Mouse (Mus musculus): ENCODE measurements around the gene Gm4756. TPM values are rescaled to one million over a fixed set of nuclear protein-coding genes. Genes with fewer than 3 reads are reported as not detected.

Gene Gm4756
- polyA plus RNA-seq, 1 experiment from 2014 or later = not detected

DNA sequence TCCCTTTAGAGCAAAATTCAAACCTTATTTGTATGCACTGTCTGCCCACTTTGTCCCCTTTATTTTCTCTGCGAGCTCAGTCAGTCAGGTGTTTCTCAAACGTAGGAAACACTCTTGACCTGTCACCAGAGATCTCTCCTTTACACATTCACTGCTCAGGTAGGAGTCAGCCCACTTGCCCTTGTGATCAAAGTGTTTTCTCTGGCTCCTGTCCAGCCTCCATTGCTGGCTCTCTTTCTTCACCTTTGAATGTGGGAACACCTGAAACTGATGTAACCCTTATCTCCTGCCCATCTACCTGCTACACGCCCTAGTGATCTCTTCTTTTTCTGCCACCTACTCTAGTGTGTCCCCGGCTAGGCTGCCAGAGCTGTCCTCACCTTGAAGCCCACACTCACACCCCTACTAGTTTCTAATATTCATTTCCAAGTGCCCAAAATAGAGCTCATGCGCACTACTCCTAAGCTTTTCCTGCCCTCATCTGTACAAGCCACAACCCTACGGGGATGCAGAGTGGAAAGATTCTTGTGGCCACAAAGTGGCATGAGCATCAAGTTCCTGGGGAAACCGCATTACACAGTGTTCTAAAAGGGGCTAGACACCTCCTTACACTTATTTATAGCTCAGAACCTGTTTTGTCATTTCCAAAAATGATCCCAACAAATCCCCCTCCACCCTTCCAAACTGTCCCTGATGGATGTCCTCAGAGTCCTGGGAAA, 24.8 kb upstream of the Gm4756 start:
- 80% methylated on average over 7 of the region's 7 CpGs for WGBS

DNA sequence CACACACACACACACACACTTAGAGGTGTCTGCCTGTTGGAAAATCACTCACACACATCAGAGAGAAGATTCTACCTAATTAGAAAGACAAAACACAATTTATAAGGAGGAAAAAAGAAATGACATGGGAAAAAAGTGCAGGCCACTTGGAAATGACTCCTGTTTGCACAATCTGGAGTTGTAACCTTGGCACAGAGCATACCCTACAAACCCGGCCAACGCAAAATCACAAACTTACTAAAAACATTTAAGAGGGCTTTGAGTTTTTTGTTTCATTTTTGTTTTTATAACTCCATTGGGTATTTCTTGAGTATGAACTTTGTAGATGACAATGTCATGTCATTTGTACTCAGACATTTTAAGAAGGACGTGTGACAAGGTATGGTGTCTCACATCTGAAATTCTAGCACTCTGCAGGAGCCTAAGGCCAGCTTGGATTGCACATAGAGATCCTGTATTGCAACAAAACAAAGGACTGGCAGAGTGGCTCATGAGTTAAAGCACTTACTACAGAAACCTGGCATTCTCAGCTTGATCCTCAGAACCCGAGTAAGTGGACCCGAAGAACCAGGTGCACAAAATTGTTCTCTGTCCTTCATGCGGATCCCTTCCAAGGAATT, 22.2 kb upstream of the Gm4756 start:
- H3K4me1 ChIP-seq = no peaks in the 10 kb centered on the region
- no peaks in the 10 kb centered on the region for H3K36me3 ChIP-seq
- ATAC-seq (ENCODE audit: insufficient number of reproducible peaks, insufficient read depth, low FRiP score, low TSS enrichment) = no peak
- WGBS = 90% methylated on average over 6 of the region's 6 CpGs
- H3K4me2 ChIP-seq (replicated peaks) = no peak overlapping the region
- H3K9ac ChIP-seq = no peak overlapping the region
- no peak overlapping the region for H3K4me3 ChIP-seq
- no peaks in the 10 kb centered on the region for H3K27me3 ChIP-seq
- no peak overlapping the region for H3K27ac ChIP-seq
- no peaks in the 10 kb centered on the region for H3K9me3 ChIP-seq

More for the DNA sequence above, 24.8 kb upstream of the Gm4756 start:
- H3K4me2 ChIP-seq (replicated peaks) = no peak overlapping the region
- no peaks in the 10 kb centered on the region for H3K4me1 ChIP-seq
- no peaks in the 10 kb centered on the region for H3K9me3 ChIP-seq
- H3K9ac ChIP-seq = no peak overlapping the region
- H3K27me3 ChIP-seq = no peaks in the 10 kb centered on the region
- H3K4me3 ChIP-seq = no peak overlapping the region
- no peak overlapping the region for H3K27ac ChIP-seq
- no peak for ATAC-seq (ENCODE audit: insufficient number of reproducible peaks, insufficient read depth, low FRiP score, low TSS enrichment)
- H3K36me3 ChIP-seq = no peaks in the 10 kb centered on the region

DNA sequence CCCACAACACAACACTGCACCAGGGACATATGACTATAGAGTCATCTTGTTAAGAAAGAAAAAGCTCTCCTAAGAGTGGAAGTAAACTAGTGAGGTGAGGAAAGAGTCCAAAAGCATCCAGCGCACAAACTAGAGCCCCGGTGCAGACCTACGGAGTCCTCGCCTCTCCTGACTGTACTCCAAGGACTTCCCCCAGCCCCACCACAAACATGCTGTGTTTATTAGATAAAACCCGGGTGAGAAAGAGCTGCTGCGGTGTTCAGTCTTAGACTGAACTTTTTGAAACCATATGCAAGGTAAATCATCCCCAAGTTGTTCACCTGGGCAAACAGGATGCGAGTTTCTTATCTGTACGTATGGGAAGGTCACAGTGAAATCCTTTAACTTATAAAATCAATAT, 21.5 kb upstream of the Gm4756 start:
- H3K4me3 ChIP-seq = no peak overlapping the region
- H3K36me3 ChIP-seq = no peaks in the 10 kb centered on the region
- H3K27ac ChIP-seq = no peak overlapping the region
- H3K4me2 ChIP-seq (replicated peaks) = no peak overlapping the region
- H3K27me3 ChIP-seq = no peaks in the 10 kb centered on the region
- H3K9me3 ChIP-seq = no peaks in the 10 kb centered on the region
- H3K4me1 ChIP-seq = no peaks in the 10 kb centered on the region
- no peak for ATAC-seq (ENCODE audit: insufficient number of reproducible peaks, insufficient read depth, low FRiP score, low TSS enrichment)
- whole genome bisulfite sequencing = 91% methylated on average over 8 of the region's 8 CpGs
- no peak overlapping the region for H3K9ac ChIP-seq

DNA sequence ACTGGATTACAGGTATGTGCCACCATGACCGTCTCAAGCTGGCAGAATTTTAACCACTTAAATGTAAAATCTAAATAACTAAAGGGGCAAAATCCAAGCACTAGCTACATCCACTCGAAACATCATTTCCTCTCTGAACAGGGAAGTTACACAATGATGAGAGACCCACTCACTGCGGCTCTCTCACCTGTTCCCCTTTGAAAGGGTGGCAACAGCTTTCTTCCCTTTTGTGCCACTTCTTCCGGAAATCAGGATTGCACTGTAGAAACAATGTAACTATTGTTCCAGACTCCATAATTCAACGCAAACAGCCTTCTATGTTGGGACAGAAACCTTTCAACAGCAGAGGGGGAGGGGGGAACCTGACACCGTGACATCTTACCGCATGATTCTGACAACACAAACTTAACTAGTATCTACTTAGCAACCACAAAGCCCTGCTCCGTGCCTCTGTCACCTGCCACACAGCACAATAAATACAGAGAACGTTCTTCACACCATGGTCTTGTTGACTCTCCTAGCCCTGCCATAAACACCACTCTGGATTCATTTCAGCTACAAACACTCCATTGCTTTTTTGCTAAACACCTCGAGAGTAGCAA, 18.5 kb upstream of the Gm4756 start:
- H3K27me3 ChIP-seq = no peaks in the 10 kb centered on the region
- ATAC-seq (ENCODE audit: insufficient number of reproducible peaks, insufficient read depth, low FRiP score, low TSS enrichment) = no peak
- no peak overlapping the region for H3K27ac ChIP-seq
- no peak overlapping the region for H3K4me3 ChIP-seq
- H3K9ac ChIP-seq = no peak overlapping the region
- H3K4me2 ChIP-seq (replicated peaks) = no peak overlapping the region
- H3K36me3 ChIP-seq = no peaks in the 10 kb centered on the region
- WGBS = 54% methylated on average over 10 of the region's 10 CpGs
- H3K4me1 ChIP-seq = 0 out of 2 replicates have a peak, but pooled peaks cover 7% of the 10 kb centered on the region
- no peaks in the 10 kb centered on the region for H3K9me3 ChIP-seq

DNA sequence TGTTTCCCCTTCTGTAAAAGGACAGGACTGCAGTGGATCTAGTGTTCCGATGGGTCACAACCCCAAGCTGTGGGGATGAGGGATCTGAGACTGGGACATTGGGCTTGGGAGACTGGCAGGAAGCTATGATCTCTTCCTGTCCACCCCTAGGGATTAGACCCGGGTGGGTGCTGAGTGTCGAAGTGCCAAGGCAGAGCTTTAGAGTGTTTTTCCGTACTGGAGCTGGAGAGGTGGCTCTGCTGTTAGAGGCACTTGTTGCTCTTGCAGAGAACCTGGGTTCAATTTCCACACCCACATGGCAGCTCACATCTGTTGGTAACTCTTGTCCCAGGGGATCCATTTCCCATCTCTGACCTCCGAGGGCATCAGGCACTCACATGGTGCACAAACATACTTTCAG, 16.6 kb upstream of the Gm4756 start:
- no peaks in the 10 kb centered on the region for H3K36me3 ChIP-seq
- no peak overlapping the region for H3K4me3 ChIP-seq
- no peak for ATAC-seq (ENCODE audit: insufficient number of reproducible peaks, insufficient read depth, low FRiP score, low TSS enrichment)
- H3K4me1 ChIP-seq = 0 out of 2 replicates have a peak, but pooled peaks cover 7% of the 10 kb centered on the region
- no peak overlapping the region for H3K27ac ChIP-seq
- 72% methylated on average over 5 of the region's 5 CpGs for WGBS
- H3K4me2 ChIP-seq (replicated peaks) = no peak overlapping the region
- no peak overlapping the region for H3K9ac ChIP-seq
- H3K27me3 ChIP-seq = no peaks in the 10 kb centered on the region
- no peaks in the 10 kb centered on the region for H3K9me3 ChIP-seq

DNA sequence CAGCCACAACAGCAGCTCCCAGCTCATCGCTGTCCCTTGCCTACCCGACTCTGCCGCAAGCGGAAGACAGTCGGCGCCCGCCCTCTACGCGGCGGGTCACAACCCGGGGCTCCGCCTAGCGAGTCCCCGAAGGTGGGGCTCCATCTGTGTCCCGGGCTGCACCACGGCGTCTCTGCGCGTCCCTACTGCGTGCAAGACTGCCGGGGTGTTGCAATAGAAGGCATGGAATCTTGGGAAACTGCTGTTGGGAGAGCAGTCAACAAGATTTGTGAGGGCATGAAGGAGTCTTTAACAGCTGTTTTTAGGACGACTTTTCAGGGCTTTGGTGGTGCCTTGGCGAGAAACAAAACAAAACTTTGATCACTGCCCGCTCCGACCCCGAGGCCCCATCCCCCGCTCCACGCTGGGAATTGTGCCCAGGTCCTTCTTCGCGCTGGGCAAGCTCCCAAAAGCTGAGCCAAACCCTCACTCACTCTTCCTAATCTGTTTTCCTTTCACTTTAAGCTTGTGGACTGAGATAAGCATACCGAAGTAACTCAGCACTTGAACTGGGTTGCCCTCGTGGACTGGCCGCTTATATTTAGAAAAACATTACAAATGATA, 15.4 kb upstream of the Gm4756 start, which contains the start of gene Dhrs7:
Gene Dhrs7 (minus strand): TSS at position 175 of the 603 bp plus-strand sequence.
- WGBS = 3% methylated on average over 33 of the region's 33 CpGs
- H3K4me2 ChIP-seq (replicated peaks) = peak within 1 kb of the TSS; percentile 90
- peak; percentile 83 for ATAC-seq (ENCODE audit: insufficient number of reproducible peaks, insufficient read depth, low FRiP score, low TSS enrichment)
- peak within 1 kb of the TSS; percentile 59 for H3K9ac ChIP-seq
- no peak within 1 kb of the TSS for H3K27ac ChIP-seq
- peak within 1 kb of the TSS; percentile 56 for H3K4me3 ChIP-seq
- 0 out of 2 replicates have a peak, but pooled peaks cover 7% of the 10 kb centered on the region for H3K4me1 ChIP-seq
- H3K9me3 ChIP-seq = no peaks in the 10 kb centered on the region
- H3K27me3 ChIP-seq = no peaks in the 10 kb centered on the region
- H3K36me3 ChIP-seq = no peaks in the 10 kb centered on the region

DNA sequence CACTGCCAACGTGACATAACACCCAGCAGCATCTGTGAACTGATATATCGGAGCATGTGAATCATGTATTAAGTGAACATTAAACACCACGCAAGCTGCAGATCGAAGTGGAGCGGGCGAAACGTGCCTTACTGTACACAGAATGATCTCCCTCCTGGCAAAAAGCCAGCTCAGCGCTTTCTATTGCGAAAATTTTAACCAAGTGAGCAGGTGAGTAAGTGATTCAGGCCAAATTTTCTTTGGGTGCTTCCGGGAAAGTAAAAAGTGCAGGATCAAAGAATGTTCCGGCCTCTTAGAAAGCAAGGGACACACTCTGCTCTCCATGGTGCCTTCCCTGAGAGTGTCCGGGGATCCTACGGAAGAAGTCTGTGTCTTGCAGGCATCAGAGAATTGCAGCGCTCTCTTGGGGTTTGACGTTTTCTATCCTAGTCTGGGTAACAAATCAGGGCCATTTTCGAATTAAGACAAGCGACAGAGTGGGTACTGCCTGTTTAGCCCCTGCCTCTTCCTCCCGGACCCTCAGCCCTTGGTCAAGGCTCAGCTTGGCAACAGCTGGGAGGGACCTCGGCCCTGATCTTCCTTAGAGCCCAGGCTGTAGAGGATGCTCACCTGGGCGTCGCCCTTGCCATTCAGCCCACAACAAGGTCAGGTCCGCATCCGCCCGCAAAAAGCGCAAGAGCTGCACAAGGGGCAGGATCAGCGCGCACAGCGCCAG, 14.7 kb upstream of the Gm4756 start:
- Histone ChIP-seq H3K9ac (peak overlapping the region; percentile 59), H3K4me2 (replicated peaks) (peak overlapping the region; percentile 90), H3K27ac (no peak overlapping the region), H3K4me1 (0 out of 2 replicates have a peak, but pooled peaks cover 7% of the 10 kb centered on the region), H3K36me3 (no peaks in the 10 kb centered on the region), H3K27me3 (no peaks in the 10 kb centered on the region), H3K9me3 (no peaks in the 10 kb centered on the region), H3K4me3 (peak overlapping the region; percentile 56)
- ATAC-seq (ENCODE audit: insufficient number of reproducible peaks, insufficient read depth, low FRiP score, low TSS enrichment) = no peak
- WGBS = 12% methylated on average over 28 of the region's 28 CpGs

DNA sequence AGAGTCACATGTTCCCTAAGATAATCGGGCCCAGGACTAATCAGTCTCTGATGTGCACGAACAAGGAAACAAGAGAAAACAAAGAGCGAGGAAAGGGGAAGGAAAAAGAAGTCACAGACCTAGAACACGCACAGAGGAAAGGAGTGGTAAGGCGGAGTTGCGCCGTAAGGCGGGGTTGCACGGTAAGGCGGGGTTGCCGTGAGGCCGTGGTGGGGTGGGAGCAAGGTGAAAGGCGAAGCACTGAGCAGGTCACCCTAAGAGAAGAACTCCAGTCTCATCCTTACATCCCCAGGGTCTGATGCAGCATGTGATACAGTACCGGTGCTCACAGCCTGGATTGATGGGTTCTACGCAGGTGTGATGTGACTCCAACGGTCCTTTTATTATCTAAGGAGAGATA, 6.3 kb upstream of the Gm4756 start:
- Histone ChIP-seq H3K9ac (no peak overlapping the region), H3K36me3 (no peaks in the 10 kb centered on the region), H3K4me1 (no peaks in the 10 kb centered on the region), H3K27me3 (no peaks in the 10 kb centered on the region), H3K9me3 (no peaks in the 10 kb centered on the region), H3K4me3 (no peak overlapping the region), H3K4me2 (replicated peaks) (no peak overlapping the region), H3K27ac (no peak overlapping the region)
- WGBS = 91% methylated on average over 16 of the region's 16 CpGs
- ATAC-seq (ENCODE audit: insufficient number of reproducible peaks, insufficient read depth, low FRiP score, low TSS enrichment) = no peak

DNA sequence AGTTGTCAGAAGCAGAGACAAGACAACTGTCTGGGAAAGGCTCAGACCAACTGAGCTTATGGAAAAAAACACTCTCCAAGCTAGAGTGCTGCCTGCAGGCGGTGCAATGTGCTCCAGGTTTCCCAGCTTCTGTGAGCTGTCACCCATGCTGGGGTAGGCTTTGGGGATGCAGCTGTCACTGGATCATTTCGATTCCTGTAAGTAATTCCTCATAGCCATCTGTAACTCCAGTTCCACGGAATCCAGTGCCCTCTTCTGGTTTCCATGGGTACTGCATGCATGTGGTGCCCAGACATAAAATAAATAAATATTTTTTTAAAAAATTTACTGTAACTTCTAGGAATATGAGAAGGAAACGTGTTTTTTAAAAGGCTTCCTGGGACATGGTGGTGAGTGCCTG, 5.2 kb upstream of the Gm4756 start:
- no peaks in the 10 kb centered on the region for H3K4me1 ChIP-seq
- no peaks in the 10 kb centered on the region for H3K36me3 ChIP-seq
- H3K9ac ChIP-seq = no peak overlapping the region
- 18% methylated on average over 4 of the region's 4 CpGs for WGBS
- no peaks in the 10 kb centered on the region for H3K27me3 ChIP-seq
- H3K27ac ChIP-seq = no peak overlapping the region
- no peak overlapping the region for H3K4me2 ChIP-seq (replicated peaks)
- H3K9me3 ChIP-seq = no peaks in the 10 kb centered on the region
- H3K4me3 ChIP-seq = no peak overlapping the region
- ATAC-seq (ENCODE audit: insufficient number of reproducible peaks, insufficient read depth, low FRiP score, low TSS enrichment) = no peak

DNA sequence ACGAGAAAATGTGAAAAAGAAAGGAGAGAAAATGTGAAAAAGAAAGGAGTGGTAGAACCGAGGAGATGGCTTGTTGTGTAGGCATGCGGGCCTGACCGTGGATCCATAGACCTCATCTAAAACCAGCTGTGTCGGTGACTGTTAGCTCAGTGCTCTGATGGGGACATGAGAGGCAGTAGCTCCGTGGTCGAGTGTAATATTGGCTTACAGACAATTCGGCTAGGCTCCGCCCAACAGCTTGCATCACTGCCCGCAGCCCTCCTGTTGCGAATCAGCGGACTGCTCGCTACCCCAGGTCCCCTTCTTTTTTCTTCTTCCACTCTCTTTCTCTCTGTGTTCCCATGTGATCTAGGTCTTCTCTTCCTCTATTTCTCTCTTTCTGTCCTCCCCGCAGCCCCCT, 540 bp downstream of the Gm4756 start:
- no peak overlapping the region for H3K4me2 ChIP-seq (replicated peaks)
- H3K27ac ChIP-seq = no peak overlapping the region
- no peak for ATAC-seq (ENCODE audit: insufficient number of reproducible peaks, insufficient read depth, low FRiP score, low TSS enrichment)
- H3K9ac ChIP-seq = no peak overlapping the region
- 91% methylated on average over 14 of the region's 14 CpGs for WGBS
- no peaks in the 10 kb centered on the region for H3K4me1 ChIP-seq
- no peaks in the 10 kb centered on the region for H3K36me3 ChIP-seq
- 0 out of 2 replicates have a peak, but pooled peaks cover 4% of the 10 kb centered on the region for H3K9me3 ChIP-seq
- no peaks in the 10 kb centered on the region for H3K27me3 ChIP-seq
- H3K4me3 ChIP-seq = no peak overlapping the region

DNA sequence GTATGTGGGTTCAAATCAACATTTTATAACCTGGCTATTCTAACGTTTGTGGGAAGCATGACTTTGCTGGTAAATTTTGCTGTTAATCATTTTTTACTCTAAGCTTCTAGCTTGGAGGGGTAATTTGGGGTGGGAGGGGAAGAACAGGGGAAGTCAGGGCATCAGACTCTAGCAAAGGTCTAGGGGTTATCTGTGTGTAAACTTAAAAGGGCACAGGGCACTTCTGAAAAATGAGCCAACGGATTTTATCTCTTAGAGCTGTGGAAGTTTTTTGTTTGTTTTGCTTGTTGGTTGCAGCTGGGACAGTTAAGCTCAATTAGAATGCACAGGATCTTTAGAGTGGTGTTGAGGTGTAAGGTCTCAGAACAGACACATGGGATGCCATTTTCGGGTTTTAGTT, 11.4 kb downstream of the Gm4756 start:
- Histone ChIP-seq H3K36me3 (no peaks in the 10 kb centered on the region), H3K4me3 (no peak overlapping the region), H3K27ac (no peak overlapping the region), H3K9ac (no peak overlapping the region), H3K4me2 (replicated peaks) (no peak overlapping the region), H3K4me1 (no peaks in the 10 kb centered on the region), H3K9me3 (no peaks in the 10 kb centered on the region; the same call in 1 of the 2 replicates), H3K27me3 (no peaks in the 10 kb centered on the region)
- ATAC-seq (ENCODE audit: insufficient number of reproducible peaks, insufficient read depth, low FRiP score, low TSS enrichment) = no peak
- WGBS = 84% methylated on average over 3 of the region's 3 CpGs

Measured in embryonic facial prominence, embryonic 12.5 days (tissue).